Mouse (Mus musculus) liver, embryonic 16.5 days (tissue): Measurements from ENCODE around the gene Igf1r. TPM values are rescaled to one million over a fixed set of nuclear protein-coding genes. Genes with fewer than 3 reads are reported as not detected.

Experiments used
- ATAC-seq: fragments of 200-750 bp; cut with Nextera tagmentation; 2 replicates; pipeline ENCODE4 v1.8.0; 2017; ENCODE audit warnings: low read depth, mild to moderate bottlenecking, moderate number of reproducible peaks, moderate library complexity
- H3K27ac ChIP-seq: fragments of 300-500 bp; sonication (generic); 2 replicates; pipeline ENCODE4 v1.5.1; 2014; ENCODE audit warnings: mild to moderate bottlenecking, low read length
- H3K27me3 ChIP-seq: fragments of 300-500 bp; sonication (generic); 2 replicates; pipeline ENCODE4 v1.6.1; 2014; ENCODE audit warnings: low read depth, low read length, mixed read lengths; ENCODE audit not compliant: control insufficient read depth, insufficient read depth
- H3K36me3 ChIP-seq: fragments of 300-500 bp; sonication (generic); 2 replicates; pipeline ENCODE4 v1.6.1; 2014; ENCODE audit warnings: mild to moderate bottlenecking; ENCODE audit not compliant: control insufficient read depth, insufficient read depth
- H3K4me1 ChIP-seq: fragments of 300-500 bp; sonication (generic); 2 replicates; pipeline ENCODE4 v1.6.1; 2014; ENCODE audit warnings: low read depth, low read length, mixed read lengths; ENCODE audit not compliant: control insufficient read depth
- H3K4me2 ChIP-seq: fragments of 300-500 bp; sonication (generic); 2 replicates; pipeline ENCODE4 v1.6.1; 2014; ENCODE audit warnings: low read depth, low read length, mixed read lengths
- H3K4me3 ChIP-seq: fragments of 300-500 bp; sonication (generic); 2 replicates; pipeline ENCODE4 v1.5.1; 2014; ENCODE audit warnings: low read depth, mild to moderate bottlenecking, low read length
- H3K9ac ChIP-seq: fragments of 300-500 bp; sonication (generic); 2 replicates; pipeline ENCODE4 v1.6.1; 2014; ENCODE audit warnings: low read depth, low read length
- H3K9me3 ChIP-seq: fragments of 300-500 bp; sonication (generic); replicated peaks from 2 replicates; pipeline ENCODE4 v1.6.1; 2016; ENCODE audit warnings: low read length; ENCODE audit not compliant: control insufficient read depth
- WGBS: fragments of 180-500 bp; shearing (Covaris S2); extraction: QIAGEN DNeasy Blood & Tissue Kit; methylation state at CpG from one replicate; pipeline ENCODE4 v1.1.7; 2014; ENCODE audit not compliant: insufficient replicate concordance; 5-methylcytosine and 5-hydroxymethylcytosine counted together
- polyA plus RNA-seq: library from polyadenylated mRNA; unstranded; fragments of >200 nt; fragmentation: Nextera tagmentation; extraction: Ambion mirVana; gene quantifications from 2 replicates; pipeline ENCODE4 v1.2.1, GENCODE M21; 2015

Gene Igf1r
- polyA plus RNA-seq, 1 experiment from 2014 or later, result 3.2 TPM

DNA sequence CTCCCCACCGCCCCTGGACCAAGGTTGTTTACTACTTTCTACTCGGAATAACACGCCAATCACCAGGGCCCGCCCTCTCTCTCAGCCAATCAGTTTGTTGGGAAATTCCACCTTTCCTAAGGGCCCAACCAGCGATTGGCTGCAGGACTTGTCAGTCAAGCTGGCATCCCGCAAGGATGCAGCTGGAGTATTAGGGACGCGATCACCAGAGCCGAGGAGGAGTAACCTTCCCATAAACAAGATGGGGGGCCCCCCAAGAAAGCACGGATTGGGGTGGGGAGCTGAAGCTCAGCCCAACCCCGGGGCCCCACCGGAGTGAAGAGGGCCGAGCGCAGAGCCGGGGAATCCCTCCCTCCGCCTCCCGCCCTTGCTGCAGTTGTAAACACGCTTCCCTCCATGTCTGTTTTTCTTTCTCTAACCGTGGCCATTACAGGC lies 176.5 kb downstream of the Igf1r start:
- ATAC-seq, result peak; percentile 92
- Histone ChIP-seq H3K36me3 (no peaks in the 10 kb centered on the region), H3K9ac (peak overlapping the region; percentile 76), H3K4me3 (peak overlapping the region; percentile 72), H3K27me3 (peaks cover 25% of the 10 kb centered on the region), H3K4me1 (peaks cover 19% of the 10 kb centered on the region), H3K27ac (peak overlapping the region; percentile 96), H3K4me2 (peak overlapping the region; percentile 70), H3K9me3 (no peaks in the 10 kb centered on the region)
- WGBS, result 0% methylated on average over 19 of the region's 19 CpGs

DNA sequence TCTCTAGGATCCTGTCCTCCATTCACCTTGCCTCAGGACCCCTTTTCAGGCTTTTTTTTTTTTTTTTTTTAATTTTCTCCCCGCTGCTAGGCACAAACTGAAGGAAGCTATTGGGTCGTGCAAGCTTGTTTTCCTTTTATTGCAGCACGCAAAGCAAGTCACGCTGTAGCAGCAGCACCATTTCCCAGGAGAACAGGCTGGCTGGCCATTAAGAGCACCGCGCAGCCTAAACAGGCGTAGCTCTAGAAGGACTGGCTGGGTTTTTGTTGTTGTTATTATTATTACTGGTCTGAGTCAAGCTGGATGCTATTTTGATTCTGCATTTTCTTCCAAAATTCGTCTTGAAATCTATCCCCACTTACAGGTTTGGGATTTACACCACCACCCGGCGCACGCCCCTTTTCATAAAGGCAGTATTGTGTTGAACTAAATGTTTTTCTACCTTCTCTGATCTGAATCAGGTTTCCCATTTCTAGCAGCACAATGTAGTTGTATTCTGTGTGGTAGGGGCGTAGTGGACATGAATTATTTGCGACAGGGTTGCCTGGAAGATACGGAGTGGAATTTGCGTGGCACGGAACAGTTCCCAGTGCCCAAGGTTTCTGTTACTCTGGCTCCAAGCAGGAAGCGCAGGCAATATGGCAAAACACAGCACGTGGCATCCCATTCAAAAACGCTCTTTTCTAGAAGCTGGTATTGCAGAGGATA lies 177.1 kb downstream of the Igf1r start:
- H3K4me1 ChIP-seq, result peaks cover 19% of the 10 kb centered on the region

DNA sequence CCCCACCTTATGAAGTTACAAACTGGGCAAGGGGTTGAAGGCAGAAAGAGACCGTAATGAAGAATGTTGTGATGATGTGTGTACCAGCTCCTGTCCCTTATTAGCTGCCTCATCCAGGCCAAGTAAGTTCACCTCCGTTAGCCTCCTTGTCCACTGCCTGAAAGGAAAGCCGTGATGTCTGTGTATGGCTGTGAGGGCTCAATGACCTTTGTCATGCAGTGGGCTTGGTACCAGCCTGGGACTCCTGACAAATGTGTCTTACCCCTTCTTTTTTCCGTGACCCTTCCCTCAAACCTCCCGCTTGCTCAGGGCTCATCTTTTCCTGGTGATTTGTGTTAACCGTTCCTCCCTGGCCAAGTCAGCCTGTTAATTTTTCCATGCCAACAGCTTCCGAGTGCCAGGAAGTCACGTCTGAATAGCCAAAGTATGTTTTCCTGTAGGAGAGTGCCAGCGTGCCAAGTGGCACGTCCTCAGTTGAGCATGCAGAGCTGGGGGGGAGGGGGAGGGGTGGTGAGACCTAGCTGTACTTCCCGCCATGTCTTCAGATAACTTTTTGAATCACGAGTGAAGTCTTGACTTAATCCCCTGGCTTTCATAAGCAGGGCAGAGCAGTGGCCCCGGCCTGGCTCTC lies 178.4 kb downstream of the Igf1r start:
- H3K4me1 ChIP-seq, result peaks cover 19% of the 10 kb centered on the region
- no peak overlapping the region for H3K4me3 ChIP-seq
- H3K27me3 ChIP-seq, result peaks cover 15% of the 10 kb centered on the region
- H3K4me2 ChIP-seq, result no peak overlapping the region
- H3K36me3 ChIP-seq, result no peaks in the 10 kb centered on the region
- H3K9me3 ChIP-seq, result no peaks in the 10 kb centered on the region
- no peak for ATAC-seq
- H3K9ac ChIP-seq, result no peak overlapping the region
- WGBS, result 73% methylated on average over 13 of the region's 13 CpGs
- H3K27ac ChIP-seq, result no peak overlapping the region

More for the DNA sequence above, 177.1 kb downstream of the Igf1r start:
- peak overlapping the region; percentile 70 for H3K4me2 ChIP-seq
- ATAC-seq, result peak; percentile 8; the same call in 1 of the 2 replicates
- no peaks in the 10 kb centered on the region for H3K36me3 ChIP-seq
- under 1% methylated on average over 19 of the region's 19 CpGs for WGBS
- H3K27me3 ChIP-seq, result peaks cover 22% of the 10 kb centered on the region
- H3K9me3 ChIP-seq, result no peaks in the 10 kb centered on the region
- H3K27ac ChIP-seq, result peak overlapping the region; percentile 96
- peak overlapping the region; percentile 76 for H3K9ac ChIP-seq
- H3K4me3 ChIP-seq, result peak overlapping the region; percentile 72

DNA sequence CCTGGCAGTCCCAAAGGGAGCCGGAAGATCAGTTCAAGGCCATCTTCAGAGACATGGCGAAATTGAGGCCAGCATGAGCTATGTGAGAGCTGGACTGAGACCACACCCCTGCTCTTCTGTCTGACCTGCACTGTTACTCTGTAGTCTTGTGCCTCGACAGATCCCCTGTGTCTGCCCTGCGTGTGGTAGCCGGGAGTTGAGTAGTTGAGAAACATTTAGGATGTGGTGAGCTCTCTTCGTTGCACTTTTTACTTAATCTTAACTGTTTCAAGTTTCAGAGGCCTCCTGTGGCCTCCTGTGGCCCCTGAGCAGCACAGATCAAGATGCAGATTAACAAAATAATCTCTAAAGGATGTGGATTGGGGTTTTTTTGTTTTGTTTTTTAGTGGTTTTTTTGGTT lies 181.1 kb downstream of the Igf1r start:
- ATAC-seq, result no peak
- H3K27me3 ChIP-seq, result no peaks in the 10 kb centered on the region; the same call in none of the 2 replicates
- no peaks in the 10 kb centered on the region for H3K9me3 ChIP-seq
- peaks cover 7% of the 10 kb centered on the region; the same call in 1 of the 2 replicates for H3K4me1 ChIP-seq
- no peak overlapping the region for H3K4me3 ChIP-seq
- no peak overlapping the region for H3K9ac ChIP-seq
- H3K27ac ChIP-seq, result no peak overlapping the region
- WGBS, result 20% methylated on average over 6 of the region's 6 CpGs
- H3K4me2 ChIP-seq, result no peak overlapping the region
- H3K36me3 ChIP-seq, result no peaks in the 10 kb centered on the region

DNA sequence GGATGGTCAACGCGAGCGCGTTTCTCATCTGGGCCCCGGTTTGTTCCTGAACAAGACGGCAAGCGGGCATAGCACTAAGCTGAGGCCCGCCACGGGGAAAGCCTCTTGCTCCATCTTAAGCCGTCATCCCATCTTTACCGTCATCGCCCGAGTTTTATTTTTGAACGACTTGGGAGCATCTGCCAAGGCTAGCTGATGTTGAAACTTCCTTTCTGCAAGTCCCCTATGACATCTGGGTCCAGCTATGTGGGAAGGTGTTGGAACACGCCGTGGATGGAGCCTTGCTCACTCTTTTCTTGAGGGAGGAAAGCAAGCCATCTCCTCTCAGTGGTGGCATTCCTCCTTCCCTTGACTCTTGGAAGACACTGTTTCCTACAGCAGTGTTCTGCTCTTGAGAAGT lies 182.3 kb downstream of the Igf1r start:
- no peaks in the 10 kb centered on the region; the same call in none of the 2 replicates for H3K27me3 ChIP-seq
- H3K4me1 ChIP-seq, result peaks cover 5% of the 10 kb centered on the region; the same call in 1 of the 2 replicates
- WGBS, result 67% methylated on average over 16 of the region's 16 CpGs
- no peak overlapping the region for H3K9ac ChIP-seq
- no peak for ATAC-seq
- H3K4me2 ChIP-seq, result no peak overlapping the region
- no peak overlapping the region for H3K4me3 ChIP-seq
- H3K36me3 ChIP-seq, result no peaks in the 10 kb centered on the region
- no peak overlapping the region for H3K27ac ChIP-seq
- H3K9me3 ChIP-seq, result no peaks in the 10 kb centered on the region

DNA sequence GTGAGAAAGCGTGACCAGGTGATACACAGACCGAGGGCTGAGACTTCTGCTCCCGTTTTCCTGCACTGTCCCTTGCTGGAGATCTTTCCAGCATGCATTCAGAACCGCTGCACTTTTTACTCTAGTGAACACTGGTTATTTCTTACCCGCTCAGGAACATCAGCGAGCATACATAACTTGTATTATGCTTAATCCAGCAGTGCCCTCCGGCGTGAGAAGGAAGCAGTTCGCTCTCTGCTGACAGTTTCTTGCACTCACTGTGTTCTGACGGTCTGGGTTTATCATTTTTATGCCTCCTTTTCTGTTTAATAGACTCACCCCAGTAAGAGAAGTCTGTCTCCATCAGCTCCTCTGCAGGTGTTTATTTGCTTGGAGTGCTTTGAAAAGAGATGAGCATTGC lies 183.4 kb downstream of the Igf1r start:
- H3K9me3 ChIP-seq, result no peaks in the 10 kb centered on the region
- WGBS, result 64% methylated on average over 10 of the region's 10 CpGs

DNA sequence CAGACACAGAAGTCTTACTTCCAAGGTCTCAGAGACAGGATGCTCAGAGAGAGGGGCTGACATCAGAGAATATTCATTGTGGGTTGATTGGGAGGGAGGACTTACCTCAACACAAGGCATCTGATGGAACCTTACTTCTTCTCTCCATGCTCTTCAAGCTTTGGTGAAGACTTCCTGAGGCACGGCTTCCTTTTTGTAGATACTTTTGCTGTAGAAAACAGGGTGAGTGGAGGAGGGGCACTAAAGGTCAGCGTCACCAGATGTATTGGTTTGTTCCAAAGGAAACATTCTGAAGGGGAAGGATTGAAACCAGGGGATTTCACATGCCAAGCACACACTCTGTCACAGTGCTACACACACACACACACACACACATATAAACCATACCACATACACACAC lies 186.8 kb downstream of the Igf1r start:
- Histone ChIP-seq H3K9me3 (no peaks in the 10 kb centered on the region), H3K4me2 (no peak overlapping the region), H3K27me3 (no peaks in the 10 kb centered on the region; the same call in 1 of the 2 replicates), H3K9ac (no peak overlapping the region), H3K27ac (no peak overlapping the region), H3K4me3 (no peak overlapping the region), H3K36me3 (no peaks in the 10 kb centered on the region), H3K4me1 (no peaks in the 10 kb centered on the region; the same call in 1 of the 2 replicates)
- WGBS, result 27% methylated on average over 2 of the region's 2 CpGs
- no peak for ATAC-seq

More for the DNA sequence above, 183.4 kb downstream of the Igf1r start:
- Histone ChIP-seq H3K9ac (no peak overlapping the region), H3K4me3 (no peak overlapping the region), H3K27ac (no peak overlapping the region), H3K4me2 (no peak overlapping the region), H3K27me3 (no peaks in the 10 kb centered on the region; the same call in 1 of the 2 replicates), H3K4me1 (no peaks in the 10 kb centered on the region; the same call in 1 of the 2 replicates), H3K36me3 (no peaks in the 10 kb centered on the region)
- no peak for ATAC-seq

DNA sequence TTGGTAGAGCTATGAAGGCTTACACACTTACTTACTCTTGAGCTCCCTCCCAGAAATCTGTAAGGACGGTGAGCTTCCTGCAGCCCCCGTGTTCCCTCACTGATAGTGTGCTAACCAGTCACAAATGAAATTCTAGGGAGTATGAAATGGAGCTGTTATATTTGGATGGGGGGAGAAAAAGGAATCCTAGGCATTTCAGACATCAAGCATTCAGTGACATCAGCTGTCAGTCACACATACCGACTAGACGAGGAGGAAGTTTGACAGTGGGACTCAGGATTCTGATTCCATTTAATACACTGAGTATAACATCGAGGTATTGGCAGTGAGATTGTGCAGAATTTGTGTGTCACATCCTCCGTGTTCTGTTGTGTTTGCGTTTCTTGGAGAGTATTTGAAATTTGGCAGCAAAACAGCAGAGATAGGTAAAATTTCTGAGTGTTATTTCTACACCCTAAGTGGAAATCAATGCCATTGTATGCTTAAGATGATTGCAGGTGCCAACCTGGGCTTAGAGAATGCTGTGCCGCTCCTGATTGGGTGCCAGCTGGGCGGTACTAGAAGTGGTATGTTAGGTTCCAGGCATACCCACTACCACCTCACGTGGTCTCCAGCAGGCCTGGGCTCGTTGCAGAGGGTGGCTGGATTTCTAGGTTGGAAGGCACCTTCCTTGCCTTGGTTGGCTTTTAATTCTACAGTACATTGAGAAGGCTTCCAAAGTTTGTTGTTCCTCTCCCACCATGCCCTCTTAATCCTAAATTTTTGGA lies 187.6 kb downstream of the Igf1r start:
- no peaks in the 10 kb centered on the region; the same call in 1 of the 2 replicates for H3K4me1 ChIP-seq
- no peaks in the 10 kb centered on the region for H3K9me3 ChIP-seq
- no peak overlapping the region for H3K4me3 ChIP-seq
- no peak overlapping the region for H3K4me2 ChIP-seq
- no peak overlapping the region for H3K27ac ChIP-seq
- no peak overlapping the region for H3K9ac ChIP-seq
- no peaks in the 10 kb centered on the region for H3K36me3 ChIP-seq
- WGBS, result 59% methylated on average over 11 of the region's 11 CpGs
- no peaks in the 10 kb centered on the region; the same call in 1 of the 2 replicates for H3K27me3 ChIP-seq
- ATAC-seq, result no peak
